Mouse (Mus musculus) thymus, adult 18-20 months (tissue): ENCODE data around the gene Nsl1.

Experiments used
- DNase-seq, 2 experiments: peaks; one replicate each; pipeline ENCODE4 v3.0.0; 2022; ENCODE audit warnings: mixed read lengths in 2 of 2

Gene Nsl1

DNA sequence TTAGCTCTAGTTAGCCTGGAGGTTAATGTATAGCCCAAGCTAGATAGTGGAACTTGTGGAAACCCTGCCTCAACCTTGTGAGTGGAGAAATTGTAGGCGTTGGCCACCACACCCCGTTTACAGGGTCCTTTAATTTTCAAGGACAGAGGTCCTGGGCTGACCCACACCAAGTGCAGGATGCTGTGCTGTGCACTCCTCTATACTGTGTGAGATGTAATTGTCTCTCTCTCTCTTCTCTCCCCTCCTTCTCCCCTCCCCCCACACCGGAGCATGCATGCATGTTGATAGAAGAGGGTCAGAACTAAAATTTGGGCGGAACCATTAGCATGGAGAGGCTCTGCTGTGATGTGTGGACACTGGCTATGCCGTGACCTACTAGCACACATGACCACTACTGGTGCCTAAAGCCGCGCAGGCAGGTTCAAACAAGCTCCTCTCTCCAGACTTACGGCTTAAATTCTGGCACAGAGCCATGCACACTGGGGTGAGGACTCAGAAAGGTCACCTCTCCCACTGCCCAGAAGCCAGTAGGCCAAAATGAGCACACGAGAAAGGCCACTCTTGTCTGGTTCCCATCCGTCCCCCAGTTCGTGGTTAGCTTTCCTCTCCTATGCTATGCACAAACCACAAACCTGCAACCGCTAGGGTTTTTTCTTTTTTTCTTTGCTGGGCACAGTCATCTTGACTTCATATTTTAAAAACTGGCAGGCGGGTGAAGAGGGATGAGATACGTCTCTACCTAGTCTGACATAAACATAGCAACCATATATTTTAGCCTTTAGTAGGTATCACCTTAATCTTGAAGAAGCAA lies 34.3 kb downstream of the Nsl1 start:
- DNase-seq: no peak

DNA sequence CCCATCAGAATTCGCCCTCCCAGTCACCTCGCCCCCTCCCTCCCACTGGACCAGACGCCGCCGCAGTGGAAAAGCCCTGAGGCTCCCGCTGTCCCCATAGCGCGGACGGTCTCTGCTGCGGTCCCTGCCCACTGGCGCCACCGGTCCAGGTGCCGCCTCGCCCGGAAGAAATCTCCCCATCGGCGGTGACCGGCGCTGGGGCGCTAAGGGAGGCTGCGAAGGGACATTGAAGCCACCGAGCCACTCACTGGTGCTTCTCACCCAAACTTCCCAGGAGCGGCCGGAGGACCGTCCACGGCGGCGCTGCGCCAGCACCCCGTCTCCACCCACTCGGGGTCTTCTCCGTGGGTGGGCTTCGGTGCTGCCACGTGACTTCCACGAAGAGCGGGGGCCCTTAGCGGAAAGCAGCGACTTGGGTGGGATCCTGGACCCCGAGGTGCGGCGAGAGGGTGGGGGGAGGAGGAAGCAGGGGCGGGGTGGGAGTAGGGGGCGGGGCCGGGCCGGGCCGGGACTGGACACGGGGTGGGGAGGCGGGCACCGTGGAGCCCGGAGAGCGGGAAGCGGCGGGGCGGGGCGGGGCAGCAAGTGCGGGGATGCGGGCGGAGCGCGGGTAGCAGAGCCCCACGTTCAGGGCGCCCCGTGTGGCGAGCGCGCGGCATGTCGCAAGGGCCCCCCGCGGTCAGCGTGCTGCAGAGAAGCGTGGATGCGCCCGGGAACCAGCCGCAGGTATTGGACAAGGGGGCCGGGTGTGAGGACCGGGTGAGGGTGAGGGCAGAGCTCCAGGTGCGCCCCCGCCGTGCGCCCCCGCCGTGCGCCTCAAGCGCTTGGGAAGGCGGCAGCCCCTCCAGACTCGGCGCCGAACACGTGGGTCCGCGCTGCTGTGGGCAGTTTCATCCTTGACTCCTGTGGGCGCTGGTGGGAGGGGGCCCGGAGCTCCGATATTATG lies 35.3 kb downstream of the Nsl1 start, which contains the start of gene Batf3:
Gene Batf3, plus strand, starts transcription at position 46 of the 946 bp plus-strand sequence.
- DNase-seq: no peak

DNA sequence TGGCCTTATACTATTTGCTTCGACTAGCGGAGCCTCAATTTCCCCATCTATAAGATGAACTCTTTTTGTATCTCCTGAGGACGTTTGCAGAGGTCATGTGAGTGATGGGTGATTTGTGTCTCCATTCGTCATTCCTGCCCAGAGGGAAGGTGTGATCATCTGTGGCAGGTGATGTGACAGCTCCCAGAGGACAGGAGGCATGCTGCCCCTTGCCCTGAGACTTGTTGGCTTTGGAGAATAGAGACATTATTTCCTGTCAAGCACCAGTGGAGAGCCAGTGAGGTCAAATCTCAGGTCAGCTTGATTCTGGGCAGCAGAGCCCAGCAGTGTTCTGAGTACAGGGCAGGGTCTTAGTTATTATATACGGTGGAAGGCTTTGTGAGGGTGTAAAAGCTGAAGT lies 36.3 kb downstream of the Nsl1 start:
- no peak for DNase-seq

DNA sequence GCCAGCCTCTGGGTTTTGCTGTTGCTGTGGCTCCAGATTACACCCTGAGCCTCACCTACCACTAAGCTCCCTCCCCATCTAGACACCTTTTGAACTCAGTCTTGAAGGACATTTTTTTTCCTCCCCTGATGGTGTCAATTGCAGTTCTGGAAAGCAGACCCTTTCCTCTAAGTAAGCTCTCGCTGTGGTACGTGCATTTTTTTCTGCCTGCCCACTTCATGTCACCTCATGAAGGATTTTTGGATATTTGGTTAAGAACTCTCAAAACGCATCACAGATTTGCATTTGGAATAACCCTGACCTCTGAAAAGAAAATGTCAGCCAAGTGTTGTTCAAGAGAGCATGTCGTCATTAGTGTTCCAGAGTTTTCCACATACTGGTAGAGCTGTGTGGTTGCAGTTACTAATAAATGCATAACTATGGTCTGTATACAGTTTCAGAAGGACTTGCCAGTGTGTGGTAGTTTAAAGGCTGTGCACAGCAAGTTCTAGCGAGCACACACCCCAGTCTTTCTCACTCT lies 37.0 kb downstream of the Nsl1 start:
- no peak for DNase-seq

GRCm38 (mm10) chr1:191102730-191103370 lies 40.0 kb downstream of the Nsl1 start:
- DNase-seq: no peak

DNA sequence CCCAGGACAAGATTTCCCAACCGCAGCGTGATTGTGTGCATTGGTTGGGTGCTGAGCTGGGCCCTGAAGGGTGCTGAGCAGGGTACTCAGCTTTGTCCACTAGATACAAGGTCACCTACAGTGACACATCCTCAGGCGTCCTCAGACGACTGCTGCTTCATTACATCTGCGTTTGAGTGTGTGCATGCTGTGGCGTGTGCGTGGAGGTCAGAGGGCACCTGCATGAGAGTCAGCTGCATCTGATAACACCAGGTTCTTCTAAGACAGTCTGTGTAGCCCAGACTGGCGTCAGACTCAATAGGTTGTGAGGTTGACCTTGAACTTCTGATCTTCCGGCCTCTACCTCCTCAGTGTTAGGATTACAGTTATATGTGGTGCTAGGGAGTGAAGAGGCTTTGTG lies 42.4 kb downstream of the Nsl1 start:
- DNase-seq: no peak

- no peak for DNase-seq
These were observed 44.5 kb downstream of the Nsl1 start for GRCm38 (mm10) chr1:191107306-191107705.

- DNase-seq: no peak
These were observed 47.1 kb downstream of the Nsl1 start for GRCm38 (mm10) chr1:191109907-191110306.

GRCm38 (mm10) chr1:191111146-191111545 lies 48.3 kb downstream of the Nsl1 start:
- no peak for DNase-seq

- DNase-seq: no peak
These were observed 52.1 kb downstream of the Nsl1 start for GRCm38 (mm10) chr1:191114868-191115267.

DNA sequence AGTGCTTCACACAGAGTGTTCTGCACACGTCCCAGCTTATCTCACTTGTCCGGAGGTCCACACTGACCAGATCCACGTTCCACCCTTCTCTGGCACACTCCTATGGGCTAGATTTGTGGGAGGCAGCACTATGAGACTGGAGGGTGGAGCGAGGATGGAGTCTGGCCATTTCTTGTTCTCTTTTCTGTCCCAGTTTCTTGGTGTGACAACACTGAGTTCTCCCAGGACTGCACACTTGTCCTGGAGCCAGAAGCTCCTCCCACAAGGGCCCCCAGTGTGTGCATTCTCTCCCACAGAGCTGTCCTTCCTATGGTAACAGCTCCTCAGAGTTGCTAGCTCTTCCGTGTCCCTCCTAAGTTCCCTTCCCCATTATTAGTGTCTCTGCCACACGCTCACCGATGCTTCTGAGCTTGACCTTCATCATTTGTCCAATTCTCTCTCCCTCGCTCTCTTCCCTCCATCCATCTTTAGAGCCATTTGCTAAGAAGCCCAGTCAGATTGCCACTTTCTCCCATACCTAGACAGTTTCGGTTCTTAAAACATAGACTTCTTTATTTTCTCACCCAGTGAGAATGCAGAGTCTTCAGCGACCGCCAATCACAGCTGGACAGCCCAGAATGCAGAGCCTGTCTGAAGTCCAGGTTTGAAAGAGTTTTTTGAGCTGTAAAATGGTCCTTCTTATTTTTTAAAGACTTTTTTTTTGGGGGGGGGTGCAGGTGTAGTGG lies 52.9 kb downstream of the Nsl1 start:
- no peak for DNase-seq

DNA sequence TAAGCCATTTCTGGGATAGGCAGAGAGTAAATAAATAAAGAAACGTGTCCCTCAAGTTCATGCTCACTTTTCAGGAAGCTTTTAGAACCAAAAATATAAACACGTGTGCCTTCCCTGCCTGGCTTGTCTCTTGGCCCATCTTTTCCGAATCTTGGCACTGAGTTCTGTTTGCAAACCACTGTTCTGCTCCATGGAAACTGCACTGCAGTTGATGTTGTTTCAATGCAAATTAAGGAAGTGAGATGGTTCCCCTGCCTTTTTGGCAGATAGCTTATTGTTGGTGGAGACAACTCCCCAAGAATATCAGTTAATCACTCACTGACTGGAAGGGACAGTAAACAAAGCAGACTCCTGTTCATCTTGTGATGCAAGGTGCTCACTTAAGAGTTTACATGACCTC lies 59.9 kb downstream of the Nsl1 start:
- DNase-seq: no peak

DNA sequence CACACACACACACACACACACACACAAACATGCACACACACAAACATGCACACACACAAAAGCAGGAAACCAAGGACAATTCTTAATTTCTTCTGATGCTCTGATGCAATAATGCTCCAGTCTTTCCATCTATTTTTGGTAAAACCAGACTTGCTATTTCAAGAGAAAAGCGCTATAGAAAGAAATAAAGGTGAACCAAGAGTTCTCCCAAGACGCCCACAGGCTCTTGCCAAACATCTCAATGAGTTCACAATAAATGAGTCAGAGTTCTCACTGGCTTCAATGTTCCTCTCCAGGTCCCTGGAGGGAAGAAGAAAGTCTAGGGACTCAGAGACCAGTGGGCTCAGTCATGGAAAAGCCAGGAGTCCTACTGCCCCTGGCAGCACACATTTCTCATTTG lies 60.9 kb downstream of the Nsl1 start:
- no peak for DNase-seq

DNA sequence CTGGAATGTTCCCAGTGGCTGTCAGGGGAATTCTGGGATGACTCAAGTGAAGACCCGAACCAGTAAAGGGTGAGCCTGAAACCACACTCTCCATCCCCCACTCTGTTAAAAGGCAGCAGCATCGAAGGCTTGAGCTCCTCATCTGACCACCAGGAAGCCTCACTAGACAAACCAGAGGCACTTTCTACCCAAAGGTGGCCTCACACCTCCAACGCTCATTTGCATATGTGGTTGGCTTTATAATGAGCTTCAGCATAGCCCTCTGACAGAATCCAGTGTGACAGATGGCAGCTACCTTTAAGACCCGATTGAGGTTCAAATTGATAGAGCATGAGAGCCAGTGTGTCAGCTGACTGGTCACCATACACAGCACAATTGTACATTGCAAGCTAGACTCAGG lies 61.5 kb downstream of the Nsl1 start:
- DNase-seq: no peak

GRCm38 (mm10) chr1:191125811-191126638 lies 63.2 kb downstream of the Nsl1 start:
- peak; percentile 31 to 44 for DNase-seq

DNA sequence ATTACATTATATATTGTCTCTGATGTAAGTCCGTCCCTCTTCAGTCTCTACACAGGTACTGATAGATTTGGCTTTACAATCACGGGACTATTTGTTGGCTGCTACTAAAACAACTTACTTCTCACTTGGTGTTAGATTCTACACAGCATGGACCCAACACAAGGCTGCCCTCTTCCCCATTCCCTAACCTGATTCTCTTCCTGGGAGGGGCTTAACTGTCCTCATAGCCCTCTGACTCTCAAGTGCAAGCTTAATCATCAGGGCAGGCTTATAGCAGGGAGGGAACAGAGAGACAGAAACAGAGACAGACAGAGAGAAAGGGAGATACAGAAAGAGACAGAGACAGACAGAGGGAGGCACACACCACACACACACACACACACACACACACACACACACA lies 68.9 kb downstream of the Nsl1 start:
- DNase-seq: no peak

DNA sequence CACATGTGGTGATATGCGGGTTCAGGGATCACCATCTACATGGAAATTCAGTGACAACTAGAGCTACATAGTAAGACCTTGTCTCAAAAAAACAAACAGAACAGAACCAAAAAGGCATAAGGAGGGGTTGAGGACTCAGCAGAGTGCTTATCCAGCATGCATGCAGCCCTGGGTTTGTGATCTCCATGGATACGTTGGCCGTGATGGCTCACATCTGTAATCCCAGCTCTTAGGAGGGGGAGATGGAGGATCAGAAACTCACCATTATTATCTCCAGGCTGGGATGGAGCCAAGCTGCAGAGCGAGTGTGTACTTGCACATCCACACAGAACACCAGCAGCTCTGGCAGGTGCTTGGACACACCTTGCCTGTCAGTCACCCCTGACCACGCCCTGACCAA lies 69.4 kb downstream of the Nsl1 start:
- no peak for DNase-seq

- DNase-seq: no peak
These were observed 70.1 kb downstream of the Nsl1 start for GRCm38 (mm10) chr1:191132934-191133333.

DNA sequence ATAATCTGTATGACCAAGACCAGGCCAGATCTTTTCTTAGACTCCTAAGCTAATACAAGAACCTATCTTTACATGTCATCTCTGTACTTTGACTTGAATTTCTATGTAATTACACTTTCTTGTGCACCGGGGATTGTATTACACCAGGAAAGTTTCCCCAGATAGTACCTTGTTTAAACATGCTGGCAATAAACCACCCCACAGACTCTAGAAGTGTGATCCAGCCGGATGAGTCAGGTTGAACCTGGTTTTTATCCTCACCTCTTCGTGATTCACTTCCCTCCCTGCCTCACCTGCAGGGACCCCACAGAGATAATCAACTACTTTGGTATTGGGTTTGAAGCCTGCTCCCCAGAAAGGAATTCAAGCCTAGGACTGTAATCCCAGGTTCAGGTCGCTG lies 72.6 kb downstream of the Nsl1 start:
- no peak for DNase-seq
